Mouse (Mus musculus): ENCODE measurements at regions not wholly inside any gene's neighbourhood (a gene's known extent, or its start where the extent isn't known, plus 50 kb on each side); places are given as distances from the start of the nearest gene placed in this dataset.

DNA sequence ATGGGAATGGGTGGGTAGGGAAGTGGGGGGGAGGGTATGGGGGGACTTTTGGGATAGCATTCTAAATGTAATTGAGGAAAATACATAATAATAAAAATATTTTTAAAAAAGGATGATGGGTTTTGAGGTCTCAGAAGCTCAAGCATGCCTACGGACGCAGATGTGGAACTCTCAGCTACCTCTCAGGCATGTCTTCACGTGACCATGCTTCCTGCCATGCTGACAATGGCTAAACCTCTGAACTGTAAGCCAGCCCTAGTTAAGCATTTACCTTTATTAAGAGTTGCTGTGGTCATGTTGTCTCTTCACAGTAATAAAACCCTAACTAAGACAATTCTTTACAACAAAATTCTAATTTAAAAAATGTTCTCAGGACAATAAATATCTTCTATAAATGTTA, 80.0 kb downstream of the Tex36 start:
- 96% methylated on average over 3 of the region's 3 CpGs for WGBS
- H3K27ac ChIP-seq (ENCODE audit: insufficient read depth, low read depth, low read length), result no peak overlapping the region
- TF ChIP-seq POLR2A (IDR thresholded peaks at IDR 0.05; ENCODE audit: insufficient read depth, low read depth, low read length), result no peak
- no peak for TF ChIP-seq CTCF (IDR thresholded peaks at IDR 0.05; ENCODE audit: insufficient read depth, low read depth, low read length)
- no peak overlapping the region for H3K4me3 ChIP-seq (ENCODE audit: insufficient read depth, low read depth, low read length)
- H3K4me1 ChIP-seq (ENCODE audit: control insufficient read depth, insufficient read depth, low read length), result no peaks in the 10 kb centered on the region

GRCm38 (mm10) chr7:133518926-133519325, 83.0 kb downstream of the Tex36 start:
- H3K27ac ChIP-seq (ENCODE audit: insufficient read depth, low read depth, low read length), result no peak overlapping the region
- no peaks in the 10 kb centered on the region for H3K4me1 ChIP-seq (ENCODE audit: control insufficient read depth, insufficient read depth, low read length)
- H3K4me3 ChIP-seq (ENCODE audit: insufficient read depth, low read depth, low read length), result no peak overlapping the region
- TF ChIP-seq POLR2A (IDR thresholded peaks at IDR 0.05; ENCODE audit: insufficient read depth, low read depth, low read length) (no peak), CTCF (IDR thresholded peaks at IDR 0.05; ENCODE audit: insufficient read depth, low read depth, low read length) (no peak)
- 78% methylated on average over 3 of the region's 3 CpGs for WGBS

GRCm38 (mm10) chr7:133517576-133517975, 84.4 kb downstream of the Tex36 start:
- 82% methylated on average over 5 of the region's 5 CpGs for WGBS

GRCm38 (mm10) chr7:133510926-133511325, 91.0 kb downstream of the Tex36 start:
- Histone ChIP-seq H3K4me3 (ENCODE audit: insufficient read depth, low read depth, low read length) (no peak overlapping the region), H3K27ac (ENCODE audit: insufficient read depth, low read depth, low read length) (no peak overlapping the region), H3K4me1 (ENCODE audit: control insufficient read depth, insufficient read depth, low read length) (peaks cover 11% of the 10 kb centered on the region)
- TF ChIP-seq CTCF (IDR thresholded peaks at IDR 0.05; ENCODE audit: insufficient read depth, low read depth, low read length), result no peak
- WGBS, result 86% methylated on average over 5 of the region's 5 CpGs

More at GRCm38 (mm10) chr7:133517576-133517975, 84.4 kb downstream of the Tex36 start:
- no peak for TF ChIP-seq POLR2A (IDR thresholded peaks at IDR 0.05; ENCODE audit: insufficient read depth, low read depth, low read length)
- TF ChIP-seq CTCF (IDR thresholded peaks at IDR 0.05; ENCODE audit: insufficient read depth, low read depth, low read length), result no peak
- H3K27ac ChIP-seq (ENCODE audit: insufficient read depth, low read depth, low read length), result no peak overlapping the region
- H3K4me3 ChIP-seq (ENCODE audit: insufficient read depth, low read depth, low read length), result no peak overlapping the region
- no peaks in the 10 kb centered on the region for H3K4me1 ChIP-seq (ENCODE audit: control insufficient read depth, insufficient read depth, low read length)

DNA sequence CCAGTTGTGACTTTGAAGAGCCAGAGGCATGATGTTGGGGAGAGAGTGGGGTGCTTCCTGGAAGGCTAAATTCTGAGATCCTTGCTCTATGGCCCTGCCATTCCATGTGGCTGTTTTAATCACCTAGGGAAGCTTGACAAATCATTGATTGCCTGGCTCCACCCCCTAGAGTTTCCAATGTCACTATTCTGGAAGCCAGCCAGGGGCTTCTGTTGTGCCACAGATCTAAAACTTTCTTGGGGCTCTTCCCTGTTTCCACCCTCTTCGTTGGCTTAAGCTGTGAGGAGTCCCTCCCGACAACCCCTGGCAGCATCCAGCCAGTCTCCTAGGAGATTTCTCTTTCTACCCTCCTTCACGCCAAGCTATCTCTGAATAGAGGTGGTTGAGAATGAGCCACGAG, 92.5 kb downstream of the Tex36 start:
- WGBS, result 7% methylated on average over 4 of the region's 4 CpGs
- TF ChIP-seq POLR2A (IDR thresholded peaks at IDR 0.05; ENCODE audit: insufficient read depth, low read depth, low read length) (no peak), CTCF (IDR thresholded peaks at IDR 0.05; ENCODE audit: insufficient read depth, low read depth, low read length) (no peak)
- H3K27ac ChIP-seq (ENCODE audit: insufficient read depth, low read depth, low read length), result no peak overlapping the region
- no peak overlapping the region for H3K4me3 ChIP-seq (ENCODE audit: insufficient read depth, low read depth, low read length)
- peaks cover 11% of the 10 kb centered on the region for H3K4me1 ChIP-seq (ENCODE audit: control insufficient read depth, insufficient read depth, low read length)

- no peak for TF ChIP-seq POLR2A (IDR thresholded peaks at IDR 0.05; ENCODE audit: insufficient read depth, low read depth, low read length)
- TF ChIP-seq CTCF (IDR thresholded peaks at IDR 0.05; ENCODE audit: insufficient read depth, low read depth, low read length), result no peak
- H3K27ac ChIP-seq (ENCODE audit: insufficient read depth, low read depth, low read length), result no peak overlapping the region
- WGBS, result 44% methylated on average over 11 of the region's 11 CpGs
- H3K4me1 ChIP-seq (ENCODE audit: control insufficient read depth, insufficient read depth, low read length), result peaks cover 11% of the 10 kb centered on the region
- no peak overlapping the region for H3K4me3 ChIP-seq (ENCODE audit: insufficient read depth, low read depth, low read length)
Observed at GRCm38 (mm10) chr7:133508370-133509012, 93.5 kb downstream of the Tex36 start.

GRCm38 (mm10) chr7:133505628-133506027, 96.3 kb downstream of the Tex36 start:
- WGBS, result 88% methylated on average over 2 of the region's 2 CpGs
- TF ChIP-seq CTCF (IDR thresholded peaks at IDR 0.05; ENCODE audit: insufficient read depth, low read depth, low read length), result no peak
- TF ChIP-seq POLR2A (IDR thresholded peaks at IDR 0.05; ENCODE audit: insufficient read depth, low read depth, low read length), result no peak
- Histone ChIP-seq H3K4me3 (ENCODE audit: insufficient read depth, low read depth, low read length) (no peak overlapping the region), H3K27ac (ENCODE audit: insufficient read depth, low read depth, low read length) (no peak overlapping the region), H3K4me1 (ENCODE audit: control insufficient read depth, insufficient read depth, low read length) (peaks cover 11% of the 10 kb centered on the region)

- no peak overlapping the region for H3K4me3 ChIP-seq (ENCODE audit: insufficient read depth, low read depth, low read length)
- WGBS, result 83% methylated on average over 5 of the region's 5 CpGs
- peaks cover 4% of the 10 kb centered on the region; the same call in 1 of the 2 replicates for H3K4me1 ChIP-seq (ENCODE audit: control insufficient read depth, insufficient read depth, low read length)
Observed at GRCm38 (mm10) chr7:133503946-133504345, 98.0 kb downstream of the Tex36 start.

DNA sequence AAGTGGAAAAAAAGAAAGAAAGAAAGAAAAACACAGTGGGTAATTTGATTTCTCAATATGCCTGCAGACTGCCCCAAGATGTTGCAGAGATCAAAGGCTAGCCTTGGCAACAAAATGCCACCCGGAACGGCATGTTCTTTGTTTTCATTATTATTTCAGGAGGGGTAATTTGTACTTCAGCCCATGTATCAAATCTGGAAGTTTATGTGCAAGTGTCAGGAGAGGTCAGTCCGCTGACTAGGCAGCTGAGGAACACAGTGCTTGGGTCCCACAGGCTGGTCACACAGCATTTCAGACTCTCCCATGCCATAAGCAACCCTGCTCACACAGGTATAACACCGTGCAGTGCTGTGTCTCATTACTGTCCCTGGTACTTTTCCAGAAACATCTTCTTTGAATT, 99.2 kb downstream of the Tex36 start:
- Histone ChIP-seq H3K27ac (ENCODE audit: insufficient read depth, low read depth, low read length) (no peak overlapping the region; the same call in 1 of the 2 replicates), H3K4me1 (ENCODE audit: control insufficient read depth, insufficient read depth, low read length) (no peaks in the 10 kb centered on the region), H3K4me3 (ENCODE audit: insufficient read depth, low read depth, low read length) (no peak overlapping the region)
- 76% methylated on average over 4 of the region's 4 CpGs for WGBS
- TF ChIP-seq POLR2A (IDR thresholded peaks at IDR 0.05; ENCODE audit: insufficient read depth, low read depth, low read length), result no peak
- TF ChIP-seq CTCF (IDR thresholded peaks at IDR 0.05; ENCODE audit: insufficient read depth, low read depth, low read length), result no peak

More at GRCm38 (mm10) chr7:133503946-133504345, 98.0 kb downstream of the Tex36 start:
- H3K27ac ChIP-seq (ENCODE audit: insufficient read depth, low read depth, low read length), result no peak overlapping the region
- TF ChIP-seq CTCF (IDR thresholded peaks at IDR 0.05; ENCODE audit: insufficient read depth, low read depth, low read length) (no peak), POLR2A (IDR thresholded peaks at IDR 0.05; ENCODE audit: insufficient read depth, low read depth, low read length) (no peak)

All from olfactory bulb, adult 2 months (tissue).